Mouse (Mus musculus): ENCODE measurements around the gene Gm20604. TPM values are rescaled to one million over a fixed set of nuclear protein-coding genes. Genes with fewer than 3 reads are reported as not detected.

Gene Gm20604
- polyA plus RNA-seq, 1 experiment = 4.2 TPM

DNA sequence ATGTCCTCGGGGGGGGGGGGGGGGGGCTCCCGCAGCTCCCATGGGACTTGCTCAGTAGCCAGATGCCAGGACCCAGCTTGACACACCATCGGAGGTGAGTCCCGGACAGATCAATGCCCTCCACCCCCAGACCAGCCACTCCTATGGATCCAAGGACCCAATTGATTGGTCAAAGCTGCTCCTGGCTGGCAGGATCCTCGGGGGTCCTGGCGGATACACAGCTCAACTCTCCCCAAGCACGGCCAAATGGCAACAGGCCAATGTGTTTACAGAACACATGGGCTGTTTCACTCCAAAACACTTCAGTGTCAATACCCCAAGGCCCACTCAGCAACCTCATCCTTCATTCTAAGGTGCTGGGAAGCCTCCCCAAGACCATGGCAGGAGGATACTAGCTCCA lies 66.7 kb downstream of the Gm20604 start:
- WGBS = 94% methylated on average over 6 of the region's 7 CpGs

More for the DNA sequence above, 66.7 kb downstream of the Gm20604 start:
- H3K36me3 ChIP-seq (ENCODE audit: control insufficient read depth, insufficient read depth, low read length) = no peaks in the 10 kb centered on the region
- no peak for DNase-seq
- no peaks in the 10 kb centered on the region for H3K27me3 ChIP-seq (ENCODE audit: control insufficient read depth, insufficient read depth, low read length)
- no peak for TF ChIP-seq POLR2A (IDR thresholded peaks at IDR 0.05; ENCODE audit: control insufficient read depth, extremely low read depth, insufficient read depth, low read length, poor library complexity)
- TF ChIP-seq CTCF (IDR thresholded peaks at IDR 0.05; ENCODE audit: borderline replicate concordance, control insufficient read depth, extremely low read depth, insufficient read depth, low read length, poor library complexity) = no peak
- H3K27ac ChIP-seq (ENCODE audit: control insufficient read depth, insufficient read depth, low read length) = no peak overlapping the region
- peaks cover 44% of the 10 kb centered on the region for H3K4me1 ChIP-seq (replicated peaks; ENCODE audit: control insufficient read depth, insufficient read depth, low read length)
- H3K4me3 ChIP-seq (ENCODE audit: control insufficient read depth, insufficient read depth, low read length) = no peak overlapping the region

Other genes with a start within 250 kb of the Gm20604 start
- 7.3 and 12.4 TPM in 2 replicates for gene Chga, start 203.7 kb downstream of the Gm20604 start, polyA plus RNA-seq (2012; rRNA removed)
- gene Itpk1, start 53.7 kb downstream of the Gm20604 start, polyA plus RNA-seq (2012; rRNA removed) = 34.2 and 36.9 TPM in 2 replicates
- gene Moap1, start 15.0 kb downstream of the Gm20604 start, polyA plus RNA-seq (2012; rRNA removed) = 0.71 and 1.3 TPM in 2 replicates
- 4.2 and 4.4 TPM in 2 replicates for gene Tmem251, start 14.9 kb downstream of the Gm20604 start, polyA plus RNA-seq (2012; rRNA removed)
- not detected in 2 replicates for gene Gm28051, start 907 bp downstream of the Gm20604 start, polyA plus RNA-seq (2012; rRNA removed)
- 19.4 and 25.0 TPM in 2 replicates for gene Gon7, start 869 bp downstream of the Gm20604 start, polyA plus RNA-seq (2012; rRNA removed)
- gene Ubr7, start 705 bp downstream of the Gm20604 start, polyA plus RNA-seq (2012; rRNA removed) = 28.7 and 29.0 TPM in 2 replicates
- 22.1 and 23.8 TPM in 2 replicates for gene Btbd7, start 119.8 kb upstream of the Gm20604 start, polyA plus RNA-seq (2012; rRNA removed)
- not detected in 2 replicates for gene Cox8c, start 140.6 kb upstream of the Gm20604 start, polyA plus RNA-seq (2012; rRNA removed)
- 1.1 and 1.3 TPM in 2 replicates for gene Unc79, start 190.2 kb upstream of the Gm20604 start, polyA plus RNA-seq (2012; rRNA removed)